Mouse (Mus musculus) erythroblast, adult 5-6 weeks (primary cell): Measurements from ENCODE around the gene Rbpj. TPM values are rescaled to one million over a fixed set of nuclear protein-coding genes. Genes with fewer than 3 reads are reported as not detected.

Experiments
- ATAC-seq: replicated peaks from 2 replicates; pipeline ENCODE4 v1.8.0; 2016; ENCODE audit warnings: moderate number of reproducible peaks, mild to moderate bottlenecking, moderate TSS enrichment, inconsistent platforms; ENCODE audit not compliant: poor library complexity, low FRiP score, severe bottlenecking
- total RNA-seq, 2 experiments: library from RNA; stranded (forward) in 1 of 2; stranded (reverse) in 1 of 2; fragments of 150-400 nt in 1 of 2; fragments of 200-764, 138-1000 nt in 1 of 2; gene quantifications; 2 replicates each; pipeline versions ENCODE4 v1.2.3 to v1.2.4; 2015 to 2017; ENCODE audit warnings: low replicate concordance in 2 of 2

Gene Rbpj
- total RNA-seq, 2 experiments from 2014 or later: 9.6 to 15.2 TPM

DNA sequence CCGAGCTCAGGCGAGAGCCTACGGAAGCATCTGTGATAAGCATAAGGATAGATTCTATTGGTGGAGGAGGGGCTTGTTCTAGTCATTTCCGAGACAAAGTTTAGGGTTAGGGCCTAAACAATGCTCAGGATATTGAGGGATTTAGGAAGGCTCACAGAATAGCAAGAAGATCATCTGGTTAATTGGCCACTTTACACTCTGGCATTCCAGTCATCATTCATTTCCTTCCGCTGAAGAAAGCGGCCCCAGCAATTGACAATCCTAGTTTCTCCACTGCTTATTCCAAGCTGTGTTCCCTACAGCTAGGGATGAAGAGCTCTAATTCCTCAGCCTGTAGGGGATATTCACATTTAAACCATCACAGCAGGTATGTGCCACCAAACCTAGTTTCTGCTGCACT is 39.8 kb downstream of the Rbpj start:
- ATAC-seq: no peak

DNA sequence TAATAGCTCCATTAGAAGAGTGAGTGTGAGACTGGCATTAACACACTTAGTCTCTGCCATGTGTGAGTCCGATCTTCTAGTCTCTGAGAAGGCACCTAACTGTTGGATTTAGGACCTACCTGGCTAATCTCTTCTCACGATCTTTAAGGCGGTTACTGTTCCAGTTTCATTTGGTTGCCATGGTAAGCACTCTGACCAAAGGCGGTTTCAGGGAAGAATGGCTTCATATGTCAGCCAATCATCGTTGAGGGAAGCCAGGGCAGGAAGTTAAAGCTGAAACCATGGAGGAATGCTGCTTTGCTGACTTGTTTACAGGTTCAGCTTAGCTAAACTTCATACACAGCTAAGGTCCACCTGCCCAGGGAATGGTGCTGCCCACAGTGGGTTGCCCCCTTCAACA is 41.4 kb downstream of the Rbpj start:
- ATAC-seq: no peak

DNA sequence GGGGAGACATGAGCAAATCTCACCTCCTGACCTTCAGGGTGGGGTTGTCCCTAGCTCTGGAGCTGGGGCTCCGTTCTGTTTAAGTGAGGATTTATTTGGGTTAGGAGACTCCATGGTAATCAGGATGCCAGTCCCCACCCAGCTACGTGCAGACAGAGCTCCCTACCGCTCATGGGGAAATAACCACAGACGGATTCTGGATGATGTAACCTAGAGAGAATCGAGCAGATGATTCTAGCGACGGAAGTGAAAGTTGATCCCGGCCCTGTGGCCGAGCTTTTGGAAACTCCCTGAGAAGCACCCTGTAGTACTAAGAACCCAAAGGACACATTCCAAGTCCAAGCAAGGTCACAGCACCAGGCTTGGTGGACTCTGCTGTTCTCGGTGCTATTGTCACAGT is 43.5 kb downstream of the Rbpj start:
- no peak for ATAC-seq

- no peak for ATAC-seq
Observed at GRCm38 (mm10) chr5:53509927-53510326, 44.0 kb downstream of the Rbpj start.

- no peak for ATAC-seq
Observed at GRCm38 (mm10) chr5:53511426-53511825, 45.5 kb downstream of the Rbpj start.

DNA sequence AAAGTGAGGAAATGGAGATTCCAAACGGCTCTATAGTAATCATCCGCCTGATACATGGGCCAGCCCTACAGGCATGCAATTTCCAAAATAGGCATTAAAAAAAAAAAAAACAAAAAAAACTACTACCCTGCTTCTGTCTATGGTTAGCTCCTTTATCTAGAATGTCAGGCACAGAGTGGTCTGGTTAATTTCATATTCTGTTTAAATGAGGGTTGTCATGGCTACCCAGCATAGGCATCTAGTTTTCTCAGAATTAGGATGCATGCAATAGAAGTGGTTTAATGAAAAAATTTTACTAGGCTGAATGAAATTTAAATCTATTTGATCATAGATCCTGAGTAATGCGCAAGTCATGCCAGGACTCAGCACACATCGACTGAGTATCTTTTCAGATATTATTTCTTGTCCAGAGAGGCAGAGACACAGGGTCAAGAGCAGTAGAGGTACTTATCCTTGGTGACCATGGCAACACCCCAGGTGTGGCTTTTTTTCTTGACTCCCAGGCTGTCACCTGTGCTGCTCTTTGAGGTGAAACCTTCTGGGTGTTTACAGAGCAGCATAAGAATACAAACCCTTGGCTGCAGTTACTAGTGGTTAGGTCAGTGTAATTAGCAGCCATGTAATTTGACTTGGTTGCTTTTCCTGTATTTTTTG is 49.1 kb downstream of the Rbpj start:
- no peak for ATAC-seq

- no peak for ATAC-seq
Observed at GRCm38 (mm10) chr5:53516482-53516881, 50.5 kb downstream of the Rbpj start.

GRCm38 (mm10) chr5:53517802-53518201 is 51.9 kb downstream of the Rbpj start:
- no peak for ATAC-seq

- no peak for ATAC-seq
Observed at GRCm38 (mm10) chr5:53519131-53519530, 53.2 kb downstream of the Rbpj start.

DNA sequence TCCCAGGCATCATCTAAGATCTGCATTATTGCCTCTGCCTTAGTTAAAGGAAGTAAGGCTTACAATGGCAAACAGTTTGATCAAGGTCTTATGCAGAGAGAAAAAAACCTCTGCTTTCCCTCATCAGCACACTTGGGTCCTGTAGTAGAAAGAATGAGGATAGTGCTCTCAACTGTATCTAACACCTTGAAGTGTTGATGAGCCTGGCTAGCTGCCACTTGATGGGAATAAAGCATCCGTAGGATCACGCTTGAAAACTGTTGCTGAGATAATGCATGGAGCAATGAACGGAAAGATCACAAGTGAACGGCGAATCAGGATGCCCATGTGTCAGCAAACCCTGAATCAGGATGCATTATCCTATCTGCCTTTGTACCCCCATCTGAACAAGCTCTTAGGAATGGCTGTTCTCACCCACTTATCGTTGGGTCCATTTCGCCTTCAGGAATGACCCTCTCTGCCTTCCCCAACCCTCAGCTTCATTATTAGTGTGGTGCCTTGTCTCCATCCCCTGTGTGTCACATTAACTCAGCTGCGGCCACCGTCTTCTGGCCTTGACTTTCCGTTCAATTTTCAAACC is 54.1 kb downstream of the Rbpj start:
- no peak for ATAC-seq

GRCm38 (mm10) chr5:53523046-53523445 is 57.1 kb downstream of the Rbpj start:
- no peak for ATAC-seq

- no peak for ATAC-seq
Observed at GRCm38 (mm10) chr5:53524162-53524561, 58.2 kb downstream of the Rbpj start.

GRCm38 (mm10) chr5:53524831-53525230 is 58.9 kb downstream of the Rbpj start:
- ATAC-seq: no peak

DNA sequence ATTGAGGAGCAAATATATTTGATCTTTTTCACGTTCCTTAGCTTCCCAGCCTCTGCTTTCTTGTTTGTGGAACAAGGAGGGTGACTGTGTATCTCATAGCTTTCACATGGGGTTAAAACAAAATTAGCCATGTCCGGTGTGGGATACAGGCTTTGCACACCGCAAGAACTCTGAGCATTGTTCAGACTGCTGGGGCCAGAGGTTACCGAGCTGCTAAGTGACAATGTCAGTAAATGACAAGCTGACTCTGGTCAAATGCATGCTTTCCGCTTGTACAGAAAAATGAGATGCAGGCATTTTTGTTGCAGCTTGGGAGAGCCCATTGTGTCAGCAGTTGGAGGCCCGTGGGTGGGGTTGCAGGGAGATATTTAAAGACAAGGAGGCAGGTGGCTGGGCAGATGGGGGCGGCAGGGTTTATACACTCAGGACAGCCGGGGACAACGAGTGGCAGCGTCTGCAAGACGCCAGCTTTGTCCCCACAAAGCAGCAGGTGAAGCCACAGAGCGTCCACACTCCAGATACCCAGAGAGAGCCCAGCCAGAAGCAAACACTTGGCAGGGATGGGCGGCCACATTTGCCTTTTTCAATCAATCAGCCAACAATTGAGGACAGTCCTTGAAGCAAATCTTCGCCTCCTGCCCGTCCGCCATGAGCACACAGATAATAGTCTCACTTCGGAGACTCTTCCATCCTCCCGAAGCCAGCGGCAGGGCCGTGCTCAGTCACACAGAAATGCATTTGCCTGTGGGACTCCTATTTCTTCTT is 59.5 kb downstream of the Rbpj start:
- no peak for ATAC-seq

- ATAC-seq: no peak
Observed at GRCm38 (mm10) chr5:53526070-53526430, 60.1 kb downstream of the Rbpj start.

DNA sequence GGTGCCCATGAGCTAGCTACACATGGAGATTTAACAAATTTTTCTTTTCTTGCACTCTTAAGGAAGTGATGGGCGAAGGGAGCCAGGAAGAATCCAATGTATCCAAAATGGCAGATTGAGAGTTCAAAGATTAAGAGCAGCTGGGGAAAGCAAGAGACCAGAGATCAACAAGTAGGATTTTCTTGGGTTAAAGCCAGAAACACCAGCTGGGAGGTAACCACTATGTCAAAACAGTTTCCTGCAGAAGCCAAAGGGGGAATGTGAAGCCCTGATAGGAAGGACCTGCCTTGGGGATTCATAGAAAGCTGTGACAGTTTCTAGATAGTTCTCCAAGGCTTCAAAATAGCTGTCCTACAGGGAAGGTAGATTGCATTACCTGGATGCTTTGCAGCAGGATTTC is 63.9 kb downstream of the Rbpj start:
- ATAC-seq: no peak

GRCm38 (mm10) chr5:53535096-53535495 is 69.1 kb downstream of the Rbpj start:
- ATAC-seq: no peak

DNA sequence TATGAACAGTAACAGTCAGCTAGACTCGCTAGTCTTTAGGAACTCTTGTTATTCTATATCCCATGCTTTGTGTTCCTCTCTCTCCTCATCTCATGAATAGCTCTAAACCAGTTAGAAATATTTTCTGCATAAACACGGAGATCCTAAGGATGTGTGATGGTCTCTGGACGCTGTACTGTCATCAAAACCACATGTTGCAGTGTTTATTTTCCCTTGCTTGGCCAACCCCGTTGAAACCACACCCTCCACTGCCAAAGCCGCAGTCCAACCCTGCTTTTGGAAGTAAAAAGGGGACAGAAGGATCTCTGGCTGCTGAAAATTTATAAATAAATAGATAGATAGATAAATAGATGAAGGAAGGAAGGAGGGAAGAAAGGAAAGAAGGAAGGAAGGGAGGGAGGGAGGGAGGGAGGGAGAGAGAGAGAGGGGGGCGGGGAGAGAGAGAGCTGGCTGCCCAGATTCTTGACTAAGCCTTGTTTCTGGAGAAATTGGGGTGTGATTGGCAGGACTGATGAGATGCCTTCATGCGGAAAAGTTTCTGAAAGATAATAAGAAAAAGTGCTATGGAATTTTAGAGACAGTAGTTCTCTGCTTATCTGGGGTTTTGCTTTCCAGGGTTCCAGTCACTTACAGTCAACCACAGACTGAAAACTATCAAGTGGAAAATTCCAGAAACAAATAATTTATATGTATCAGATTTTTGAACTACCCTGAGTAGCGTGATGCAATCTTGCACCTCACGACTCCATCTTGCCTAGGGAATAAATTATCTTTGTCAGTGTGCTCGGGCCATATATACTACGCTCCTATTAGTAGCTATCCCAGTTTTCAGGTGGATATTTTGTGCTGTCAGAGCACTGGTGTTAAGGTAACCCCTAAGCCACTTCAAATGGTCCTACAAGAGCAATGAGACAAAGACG is 70.9 kb downstream of the Rbpj start:
- no peak for ATAC-seq

- ATAC-seq: no peak
Observed at GRCm38 (mm10) chr5:53539860-53540633, 74.1 kb downstream of the Rbpj start.

DNA sequence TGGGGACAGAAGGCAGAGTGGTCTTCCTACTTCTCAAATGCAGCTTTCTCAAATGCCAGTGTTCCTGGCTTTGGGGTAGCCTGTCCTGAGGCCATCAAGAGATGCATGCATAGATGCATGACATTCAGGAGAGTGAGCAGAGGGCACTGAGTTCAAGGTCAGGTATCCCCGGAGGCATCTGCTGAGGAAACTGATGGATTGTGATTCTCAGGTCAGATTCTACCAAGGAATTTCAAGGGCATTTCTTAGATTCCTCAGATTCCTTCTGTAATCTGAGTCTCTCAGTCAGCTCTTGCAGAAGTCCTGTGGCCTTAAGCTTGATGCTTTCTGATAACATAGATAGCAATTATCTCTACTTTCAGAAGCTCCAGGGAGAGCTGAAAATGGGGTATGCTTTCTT is 76.1 kb downstream of the Rbpj start:
- no peak for ATAC-seq
